13 mouse cellular contexts compared by ENCODE assay signal in genomic region chr6:112850745-112851144, GRCm38 (mm10).
DNase-seq lines count a peak whose midpoint lies in the region; ATAC-seq and TF ChIP-seq lines count a peak whose summit lies in the region.
"Had no signal": no experiment of that assay in that cellular context is flagged by ENCODE, and none has a peak within 500 bp of the region (broad histone marks: within the 10 kb centered on the region; RNA-seq: fewer than 3 reads in every experiment).

No protein-coding gene starts in this region.

- H3K4me2 ChIP-seq in liver, postnatal 0 days (ENCODE audit: low read depth, low read length): no peak overlapping the region
- H3K4me2 ChIP-seq: heart, embryonic 12.5 days; lung, embryonic 15.5 days had no signal

- peak; percentile 23 for DNase-seq in heart, postnatal 4 days
- DNase-seq in heart, adult 9 months (ENCODE audit: low spot score in 2 of 2): no peak
- DNase-seq in testis, postnatal 14 days (ENCODE audit: low spot score): no peak
- peak; percentile 59 for DNase-seq in layer of hippocampus, adult 9-11 months
- no peak for DNase-seq in thymus, adult 18-20 months
- no peak for DNase-seq in liver, postnatal 0 days
- no peak for DNase-seq in urinary bladder, postnatal 4 days (ENCODE audit: low spot score in 2 of 2)
- DNase-seq: adrenal gland, postnatal 25 days; cerebellum, adult 18-20 months had no signal

- H3K27ac ChIP-seq in testis, adult 2 months (ENCODE audit: control insufficient read depth, insufficient read depth, low read depth, low read length): peak overlapping the region; percentile 45; the same call in 1 of the 2 replicates
- H3K27ac ChIP-seq in liver, postnatal 0 days (ENCODE audit: low read depth): no peak overlapping the region
- H3K27ac ChIP-seq: lung, embryonic 15.5 days had no signal

- no peaks in the 10 kb centered on the region for H3K36me3 ChIP-seq in testis, adult 2 months (ENCODE audit: control insufficient read depth, insufficient read depth, low read length)
- H3K36me3 ChIP-seq in liver, postnatal 0 days (replicated peaks; ENCODE audit: insufficient read depth, low read length): no peaks in the 10 kb centered on the region
- H3K36me3 ChIP-seq: heart, embryonic 12.5 days; lung, embryonic 15.5 days had no signal

- no peak for TF ChIP-seq CTCF in testis, adult 2 months (IDR thresholded peaks at IDR 0.05; ENCODE audit: control insufficient read depth, insufficient read depth, insufficient replicate concordance, low read depth, low read length)
- no peak for TF ChIP-seq CTCF in liver, postnatal 0 days (IDR thresholded peaks at IDR 0.05; ENCODE audit: low read depth)

- no peak for TF ChIP-seq EP300 in liver, postnatal 0 days (IDR thresholded peaks at IDR 0.05; ENCODE audit: low read depth)

- TF ChIP-seq POLR2A in testis, adult 2 months (IDR thresholded peaks at IDR 0.05; ENCODE audit: control insufficient read depth, low read depth, low read length): no peak

- WGBS in liver, postnatal 0 days (ENCODE audit: insufficient replicate concordance): 62% methylated on average over 5 of the region's 5 CpGs

- no peak overlapping the region for H3K4me3 ChIP-seq in testis, adult 2 months (ENCODE audit: control insufficient read depth, low read depth, low read length)
- no peak overlapping the region for H3K4me3 ChIP-seq in liver, postnatal 0 days (ENCODE audit: low read depth, low read length)
- H3K4me3 ChIP-seq: heart, embryonic 12.5 days; lung, embryonic 15.5 days had no signal

- no peaks in the 10 kb centered on the region for H3K4me1 ChIP-seq in testis, adult 2 months (ENCODE audit: control insufficient read depth, insufficient read depth, low read length)
- no peaks in the 10 kb centered on the region for H3K4me1 ChIP-seq in liver, postnatal 0 days (ENCODE audit: insufficient read depth)
- H3K4me1 ChIP-seq: heart, embryonic 12.5 days; lung, embryonic 15.5 days had no signal

- H3K9ac ChIP-seq in liver, postnatal 0 days (replicated peaks): no peak overlapping the region
- H3K9ac ChIP-seq: heart, embryonic 12.5 days; lung, embryonic 15.5 days had no signal

- H3K9me3 ChIP-seq in liver, postnatal 0 days (ENCODE audit: low read length): no peaks in the 10 kb centered on the region
- H3K9me3 ChIP-seq: heart, embryonic 12.5 days; lung, embryonic 15.5 days had no signal

- no peak for ATAC-seq in liver, postnatal 0 days
- ATAC-seq: intestine, embryonic 16.5 days had no signal

- no peaks in the 10 kb centered on the region for H3K27me3 ChIP-seq in testis, adult 2 months (ENCODE audit: control insufficient read depth, insufficient read depth, low read length)
- no peaks in the 10 kb centered on the region for H3K27me3 ChIP-seq in liver, postnatal 0 days (ENCODE audit: insufficient read depth, low read length)
- H3K27me3 ChIP-seq: lung, embryonic 15.5 days had no signal

Comparison
In these comparisons a context has a peak if more than half of its experiments do, and no peak if none do; other contexts are left out.
1. DNase-seq: peak in heart, postnatal 4 days (single experiment) and layer of hippocampus, adult 9-11 months (single experiment); none in heart, adult 9 months (0 of 2), testis, postnatal 14 days (single experiment), thymus, adult 18-20 months (0 of 2), liver, postnatal 0 days (single experiment) and urinary bladder, postnatal 4 days (0 of 2).